Mouse (Mus musculus): Measurements from ENCODE around the gene Lexm. TPM values are rescaled to one million over a fixed set of nuclear protein-coding genes. Genes with fewer than 3 reads are reported as not detected.

Gene Lexm
- total RNA-seq, 2 experiments from 2014 or later, result not detected

DNA sequence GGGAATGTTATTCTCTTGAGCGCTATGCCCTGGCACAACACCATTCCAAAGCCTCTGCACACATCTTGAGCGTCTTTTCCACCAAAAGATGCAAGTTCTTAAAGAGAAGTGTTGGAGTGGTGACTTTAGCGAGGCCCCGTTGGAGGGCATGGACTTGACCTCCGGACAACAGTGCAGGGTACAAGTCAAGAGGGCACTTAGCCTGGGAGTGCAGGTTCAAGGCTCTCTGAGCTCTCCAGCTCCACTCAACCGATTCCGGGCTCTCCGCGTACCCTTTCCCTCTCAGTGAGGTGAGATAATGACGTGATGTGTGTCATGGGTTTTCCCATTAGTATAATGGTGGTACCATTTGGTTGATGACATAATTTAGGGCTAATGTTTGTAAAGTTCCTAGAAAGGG, 7.2 kb upstream of the Lexm start:
- no peak for DNase-seq

- DNase-seq, result no peak
Observed at GRCm38 (mm10) chr4:106622712-106623111, 5.7 kb upstream of the Lexm start.

DNA sequence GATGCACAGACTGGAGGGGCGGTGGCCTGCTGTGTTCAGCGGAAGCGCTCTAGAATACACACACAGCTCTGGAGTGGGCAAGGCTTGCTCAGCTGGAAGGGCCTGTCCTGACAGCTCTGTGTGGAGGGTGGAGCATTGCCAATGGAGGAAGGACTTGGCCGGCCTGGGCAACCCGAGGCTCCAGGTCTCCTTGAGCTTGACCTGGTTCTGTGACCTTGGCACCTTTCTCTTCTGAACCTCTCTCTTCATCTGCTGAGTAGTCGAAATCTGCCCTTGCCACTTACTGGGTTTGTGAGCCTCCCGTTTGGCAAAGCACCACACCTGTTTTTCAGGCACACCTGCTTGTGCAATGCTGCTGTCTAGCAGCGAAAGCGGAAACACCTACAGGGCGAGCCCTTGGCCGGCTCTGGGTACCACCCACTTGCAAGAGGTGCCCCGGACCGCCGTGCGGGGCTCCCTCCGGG, 5.0 kb upstream of the Lexm start, which contains the start of gene Ttc22:
Gene Ttc22, plus strand, starts transcription at position 403 of the 464 bp plus-strand sequence.
- DNase-seq, result peak in 1 of 2 experiments; percentile 20

DNA sequence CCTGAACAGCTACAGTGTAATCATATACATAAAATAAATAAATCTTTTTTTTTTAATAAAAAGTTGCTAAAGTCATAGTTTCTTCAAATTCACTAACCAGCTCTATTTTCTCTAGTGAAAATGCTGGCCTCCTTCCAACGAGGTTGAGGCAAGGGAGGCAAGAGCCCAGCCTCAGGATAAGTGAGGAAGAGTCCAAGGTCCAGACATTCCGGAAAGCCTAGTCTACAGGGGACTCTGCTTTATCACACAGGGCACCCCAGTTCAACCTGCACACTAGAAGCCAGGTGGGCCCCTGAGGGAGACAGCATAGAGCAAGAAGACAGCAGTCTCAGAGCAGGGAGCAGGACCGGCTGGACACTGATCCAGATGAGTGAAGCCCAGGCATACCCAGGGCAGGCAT, 4.4 kb upstream of the Lexm start:
- DNase-seq, result no peak

GRCm38 (mm10) chr4:106618898-106619297, 1.9 kb upstream of the Lexm start:
- no peak for DNase-seq

DNA sequence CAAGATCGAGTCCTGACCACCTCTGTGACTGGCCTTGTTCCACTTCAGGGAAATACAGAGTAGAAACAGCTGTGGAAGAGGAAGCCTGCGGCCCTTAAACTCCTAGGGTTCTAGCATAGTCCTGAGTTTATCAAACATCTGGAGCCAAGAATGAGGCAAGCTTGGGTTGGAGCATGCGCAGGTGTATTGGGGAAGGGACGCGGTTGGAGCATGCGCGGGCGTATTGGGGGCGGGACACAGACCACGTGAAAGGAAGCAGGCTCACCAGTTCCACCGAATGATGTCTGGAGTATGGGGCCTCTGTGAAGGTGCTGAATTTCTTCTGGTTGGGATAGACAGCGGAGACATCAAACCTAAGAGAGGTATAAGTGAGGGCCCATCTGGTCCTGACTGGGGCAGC, 1.4 kb downstream of the Lexm start:
- no peak for DNase-seq

DNA sequence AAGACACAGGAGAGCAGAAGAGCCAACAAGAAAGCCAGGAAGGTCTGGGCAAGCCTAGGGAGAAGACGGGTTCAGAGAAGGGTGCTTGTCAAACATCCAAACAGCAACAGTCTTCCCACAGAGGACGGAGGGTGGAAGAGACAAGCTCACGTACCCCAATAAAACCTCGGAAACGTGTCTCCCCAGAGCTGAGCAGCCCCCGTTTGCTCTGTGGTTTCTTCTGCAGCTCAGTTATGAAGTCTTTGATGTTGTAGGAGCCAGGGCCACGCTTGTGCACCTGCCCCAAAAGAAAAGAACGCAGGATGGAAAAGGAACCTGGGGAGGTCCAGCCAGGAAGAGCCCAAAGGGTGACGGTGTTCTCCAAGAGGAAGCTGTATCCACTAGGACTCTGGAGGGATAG, 2.2 kb downstream of the Lexm start:
- no peak for DNase-seq

GRCm38 (mm10) chr4:106614180-106614797, 2.8 kb downstream of the Lexm start:
- DNase-seq, result peak; percentile 25 to 70

- DNase-seq, result no peak
Observed at GRCm38 (mm10) chr4:106613560-106613959, 3.5 kb downstream of the Lexm start.

- DNase-seq, result no peak
Observed at GRCm38 (mm10) chr4:106613105-106613504, 3.9 kb downstream of the Lexm start.

- DNase-seq, result no peak
Observed at GRCm38 (mm10) chr4:106607905-106608304, 9.1 kb downstream of the Lexm start.

DNA sequence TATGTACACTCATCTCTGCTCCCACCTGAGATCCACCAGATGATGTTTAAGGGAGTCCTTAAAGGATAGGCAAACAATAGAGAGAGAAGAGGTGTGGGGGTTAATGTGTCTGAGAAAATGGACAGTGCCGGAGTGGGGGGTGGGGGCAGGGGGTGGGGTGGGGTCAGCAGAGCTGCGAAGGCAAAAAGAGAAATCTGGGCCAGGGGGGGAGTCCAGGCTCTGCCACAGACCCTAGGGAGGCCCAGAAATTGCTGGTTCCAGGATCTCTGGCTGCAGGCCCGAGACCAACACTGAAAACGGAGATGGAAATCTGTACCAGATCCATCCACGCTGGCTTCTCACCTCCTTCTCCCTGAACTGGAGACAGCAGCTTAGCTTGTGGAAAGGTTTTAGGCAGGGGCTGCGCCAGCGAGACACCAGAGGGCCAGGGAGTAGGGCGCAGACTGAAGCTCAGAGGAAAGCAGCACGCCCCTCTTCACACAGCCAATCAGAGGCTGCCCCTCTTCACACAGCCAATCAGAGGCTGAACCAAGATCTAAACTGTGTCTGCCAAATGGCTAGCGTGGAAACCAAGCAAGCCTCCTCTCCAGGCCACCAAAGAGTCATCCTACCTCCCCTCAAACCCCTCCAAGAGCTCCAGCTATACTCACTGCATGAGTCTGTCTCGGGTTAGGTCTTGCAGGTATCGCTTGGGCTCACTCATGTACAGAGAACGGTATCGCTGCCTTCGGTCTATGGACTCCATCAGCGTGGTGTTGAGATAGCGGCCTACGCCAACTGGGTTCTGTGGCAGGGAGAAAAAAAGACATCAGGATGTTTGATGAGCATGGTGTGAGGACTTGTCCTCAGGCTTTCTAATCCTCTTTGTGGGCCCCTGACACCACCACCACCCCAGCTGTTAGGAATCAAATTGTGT, 10.1 kb downstream of the Lexm start:
- no peak for DNase-seq

DNA sequence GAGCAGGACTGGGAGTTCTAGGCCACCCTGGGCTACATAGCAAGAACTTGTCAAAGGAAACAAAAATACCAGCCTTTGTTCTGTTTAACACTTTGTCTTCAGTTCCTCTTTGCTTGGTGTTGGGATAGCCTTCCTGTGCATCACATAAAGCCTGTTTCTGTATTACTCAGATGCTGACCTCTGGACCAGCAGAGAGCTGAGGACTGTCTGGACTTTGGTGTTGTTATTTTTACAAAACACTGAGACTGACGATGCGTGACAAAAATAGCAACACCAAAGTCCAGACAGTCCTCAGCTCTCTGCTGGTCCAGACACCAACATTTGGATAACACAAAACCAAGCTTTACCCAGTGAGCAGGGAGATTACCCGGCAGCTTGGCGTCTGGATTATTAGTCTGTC, 16.3 kb downstream of the Lexm start:
- DNase-seq, result peak; percentile 9 to 22

DNA sequence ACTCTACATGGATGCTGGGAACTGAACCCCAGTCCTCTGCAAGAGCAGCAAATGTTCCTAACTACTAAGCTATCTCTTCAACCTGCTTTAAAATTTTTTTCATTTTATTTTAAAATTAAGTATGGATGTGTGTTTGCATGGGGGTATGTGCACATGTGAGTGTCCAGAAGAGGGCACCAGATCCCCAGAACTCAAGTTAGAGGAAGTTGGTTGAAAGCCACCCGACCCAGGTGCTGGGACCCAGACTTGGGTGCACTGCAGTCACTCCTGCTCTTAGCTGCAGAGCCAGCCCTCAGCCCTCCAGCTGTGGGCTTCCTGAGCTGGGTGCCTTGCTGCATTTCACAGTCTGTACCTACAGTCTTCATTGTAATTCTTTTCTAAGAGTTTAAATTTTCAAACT, 17.6 kb downstream of the Lexm start:
- DNase-seq, result no peak

DNA sequence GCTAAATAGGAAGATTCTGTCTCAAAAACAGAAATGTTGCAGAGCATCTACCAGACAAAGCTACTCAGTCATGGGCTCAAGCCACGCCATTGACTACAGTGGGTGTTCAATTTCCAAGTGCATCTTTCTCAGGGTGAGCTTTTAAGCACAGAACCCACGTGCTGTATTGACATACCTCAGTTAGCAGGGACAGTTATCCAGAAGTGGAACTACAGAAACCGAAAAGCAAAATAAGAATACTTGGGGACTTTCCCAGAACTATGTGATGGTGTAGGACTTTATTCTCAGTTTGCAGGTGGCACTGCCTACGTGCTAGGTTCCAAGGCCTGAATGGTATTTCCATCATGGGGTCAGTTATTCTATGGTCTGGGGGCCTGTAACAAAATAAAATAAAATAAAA, 19.3 kb downstream of the Lexm start:
- no peak for DNase-seq

DNA sequence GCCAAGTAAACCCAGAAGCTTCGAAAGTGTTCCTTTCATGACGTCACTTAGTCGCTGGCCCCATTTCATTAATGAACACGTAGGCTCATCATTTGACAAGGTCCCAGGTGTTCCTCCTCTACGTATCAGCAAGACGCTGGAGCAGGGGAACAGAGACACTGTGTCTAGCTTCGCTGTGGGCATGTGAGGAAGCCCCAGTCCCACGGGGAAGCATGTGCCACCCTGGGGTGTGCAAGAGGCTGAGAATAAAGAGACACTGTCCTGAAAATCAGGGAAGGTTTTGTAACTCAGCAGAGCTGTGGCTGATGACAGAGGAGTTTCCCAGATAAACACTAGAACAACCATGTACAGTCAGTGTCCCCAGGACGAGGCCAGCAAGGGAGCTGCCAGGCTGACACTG, 20.0 kb downstream of the Lexm start:
- DNase-seq, result no peak

DNA sequence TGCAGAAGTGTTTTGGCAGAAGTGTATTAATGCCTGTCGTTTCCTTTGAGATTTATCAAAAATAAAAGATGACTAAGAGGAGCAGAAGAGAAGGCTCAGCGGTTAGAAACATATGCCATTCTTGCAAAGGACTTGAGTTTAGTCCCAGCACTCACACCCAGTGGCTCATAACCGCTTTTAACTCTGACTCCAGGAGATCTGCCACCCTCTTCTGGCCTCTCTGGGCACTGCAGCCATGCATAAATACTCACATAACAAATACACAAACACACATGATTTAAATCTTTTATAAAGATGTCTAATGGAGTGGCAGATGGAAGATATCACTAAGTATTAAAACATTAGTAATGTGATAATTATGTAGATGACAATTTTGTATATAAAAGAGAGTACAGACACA, 20.8 kb downstream of the Lexm start:
- no peak for DNase-seq

- DNase-seq, result no peak
Observed at GRCm38 (mm10) chr4:106593636-106594035, 23.4 kb downstream of the Lexm start.

GRCm38 (mm10) chr4:106590871-106591270, 26.2 kb downstream of the Lexm start:
- no peak for DNase-seq

- DNase-seq, result no peak
Observed at GRCm38 (mm10) chr4:106590142-106590541, 26.9 kb downstream of the Lexm start.

- no peak for DNase-seq
Observed at GRCm38 (mm10) chr4:106587075-106587474, 30.0 kb downstream of the Lexm start.

- DNase-seq, result no peak
Observed at GRCm38 (mm10) chr4:106584665-106585064, 32.4 kb downstream of the Lexm start.

- no peak for DNase-seq
Observed at GRCm38 (mm10) chr4:106582428-106583153, 34.5 kb downstream of the Lexm start.

Measured in heart, adult 18-20 months (tissue).